Mouse (Mus musculus) cerebellum, adult 18-20 months (tissue): ENCODE data around the gene Sqstm1.
A peak's percentile ranks its signal among the peaks of the same experiment; 100 is the strongest.

Experiments used
- DNase-seq, 2 experiments: peaks; one replicate each; pipeline ENCODE4 v3.0.0; 2021

Sqstm1 gene

DNA sequence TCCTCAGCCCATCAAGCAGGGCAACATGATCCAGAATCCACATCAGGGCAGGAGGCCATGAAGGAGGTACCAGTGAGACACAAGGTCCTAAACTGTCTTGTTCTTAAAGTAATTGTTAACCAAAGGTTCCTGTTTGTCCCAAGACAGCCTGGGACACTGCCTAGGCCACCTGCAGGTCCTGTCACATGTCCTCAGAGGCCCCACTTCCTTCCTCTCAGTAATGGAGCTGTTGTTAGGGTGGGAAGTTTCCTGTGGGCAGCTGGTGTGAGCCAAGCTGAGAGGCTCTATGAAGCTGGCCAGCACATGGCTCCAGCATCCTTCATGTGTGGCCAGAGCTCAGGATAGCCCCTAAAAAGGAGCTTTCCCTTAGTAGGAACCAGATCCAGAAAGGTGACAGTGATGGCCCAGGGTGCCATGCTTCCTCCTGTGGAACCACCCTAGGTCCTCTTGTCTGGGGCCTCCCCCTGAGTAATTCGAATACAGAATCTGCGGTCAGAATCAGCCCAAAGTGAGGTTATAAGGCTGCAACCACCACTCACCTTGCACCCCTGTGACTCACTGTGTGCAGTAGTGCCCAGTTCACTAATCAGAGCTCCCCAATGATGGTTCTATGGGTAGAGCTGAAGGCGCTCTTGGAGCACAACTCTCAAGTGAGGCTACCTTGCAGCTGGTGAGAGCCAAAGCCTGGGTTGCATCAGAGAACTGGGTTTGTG lies 48.1 kb downstream of the Sqstm1 start:
- DNase-seq: no peak

DNA sequence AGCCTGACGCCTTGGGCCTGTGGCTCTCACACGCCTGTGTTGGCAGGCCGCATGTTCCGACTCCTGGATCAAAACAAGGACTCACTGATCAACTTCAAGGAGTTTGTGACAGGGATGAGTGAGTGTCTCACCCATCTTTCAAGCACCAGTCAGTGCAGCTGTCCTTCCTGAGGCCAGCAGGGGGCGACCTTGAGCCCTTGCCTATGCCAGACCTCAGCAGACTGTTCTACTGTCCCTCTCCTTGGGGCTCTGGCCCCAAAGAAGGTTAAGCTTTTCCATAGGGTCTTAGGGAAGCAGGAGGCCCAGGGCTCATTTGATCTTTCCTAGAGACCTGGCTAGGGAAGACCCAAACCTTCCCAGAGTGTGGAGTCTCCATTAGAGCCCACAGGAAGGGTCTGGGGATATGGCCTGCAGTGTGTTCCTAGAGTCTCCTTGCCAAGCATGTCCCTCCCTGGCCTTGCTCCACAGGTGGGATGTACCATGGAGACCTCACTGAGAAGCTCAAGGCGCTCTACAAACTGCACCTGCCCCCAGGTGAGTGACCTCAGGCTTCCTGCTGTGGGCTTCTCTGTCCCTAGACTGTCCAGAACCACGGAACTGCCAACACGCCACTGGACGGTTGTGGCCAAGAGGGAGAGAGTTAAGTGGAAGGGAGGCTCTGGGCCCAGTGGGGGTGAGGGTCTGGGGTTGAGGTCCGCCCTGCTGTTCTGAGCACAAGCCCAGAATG lies 48.9 kb downstream of the Sqstm1 start:
- DNase-seq: peak; percentile 62 to 67

- no peak for DNase-seq
Measured at GRCm38 (mm10) chr11:50159347-50159746, 51.3 kb downstream of the Sqstm1 start.

DNA sequence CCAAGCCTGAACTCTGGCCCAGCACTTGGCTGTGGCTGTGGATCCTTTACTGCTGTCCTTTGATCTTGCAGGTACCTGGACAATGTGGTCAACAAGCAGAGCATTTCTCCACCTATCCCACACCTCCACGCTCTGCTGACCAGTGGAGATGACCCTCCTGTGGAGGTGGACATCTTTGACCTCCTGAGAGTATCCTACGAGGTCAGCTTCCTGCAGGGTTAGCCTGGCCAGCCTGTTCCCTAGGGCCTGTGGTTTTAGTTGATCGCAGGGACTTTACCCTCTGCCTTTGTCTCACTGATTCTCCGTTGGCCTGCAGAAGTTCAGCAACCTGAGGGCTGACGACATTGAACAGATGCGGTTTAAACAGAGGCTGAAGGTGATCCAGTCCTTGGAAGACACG lies 52.3 kb downstream of the Sqstm1 start:
- DNase-seq: no peak

- peak in 1 of 2 experiments; percentile 24 for DNase-seq
Measured at GRCm38 (mm10) chr11:50156725-50157258, 53.8 kb downstream of the Sqstm1 start.

DNA sequence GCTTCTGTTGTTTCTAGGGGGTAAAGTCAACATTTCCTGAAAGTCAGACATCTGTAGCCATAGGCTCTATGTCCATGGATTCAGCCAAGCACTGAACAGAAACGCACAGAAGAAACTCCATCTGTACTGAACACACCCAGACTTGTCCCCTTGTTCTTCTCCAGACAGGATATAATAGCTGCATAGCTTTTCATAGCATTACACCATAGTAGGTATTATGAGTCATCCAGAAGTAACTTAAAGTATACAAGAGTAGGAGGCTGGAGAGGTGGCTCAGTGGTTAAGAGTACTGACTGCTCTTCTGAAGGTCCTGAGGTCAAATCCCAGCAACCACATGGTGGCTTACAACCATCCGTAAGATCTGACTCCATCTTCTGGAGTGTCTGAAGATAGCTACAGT lies 54.8 kb downstream of the Sqstm1 start:
- no peak for DNase-seq

- DNase-seq: no peak
Measured at GRCm38 (mm10) chr11:50154777-50155520, 55.7 kb downstream of the Sqstm1 start.

GRCm38 (mm10) chr11:50154166-50154565 lies 56.5 kb downstream of the Sqstm1 start:
- DNase-seq: no peak

DNA sequence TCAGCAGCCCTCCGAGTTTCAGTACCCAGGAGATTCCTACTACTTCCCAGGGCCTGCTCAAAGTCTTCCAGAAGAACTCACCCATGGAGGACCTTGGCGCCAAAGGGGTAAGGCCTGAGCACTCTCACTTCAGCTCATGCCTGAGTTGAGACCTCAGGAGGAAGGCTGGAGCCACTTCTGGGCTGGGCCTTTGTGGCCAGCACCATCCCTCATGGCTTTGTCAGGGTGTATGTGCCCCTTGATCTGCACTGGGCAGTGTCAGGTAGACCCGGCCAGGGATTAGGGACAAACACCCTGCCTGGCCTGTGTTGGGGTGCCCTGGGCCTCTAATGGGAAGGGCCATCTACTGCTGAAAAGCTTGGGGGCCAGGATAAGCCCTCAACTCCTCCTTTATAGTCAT lies 59.3 kb downstream of the Sqstm1 start:
- no peak for DNase-seq

GRCm38 (mm10) chr11:50149603-50150150 lies 61.0 kb downstream of the Sqstm1 start:
- DNase-seq: no peak
